Mouse (Mus musculus): Measurements from ENCODE around the gene Bend7.

Gene Bend7

GRCm38 (mm10) chr2:4782809-4783641, 65.4 kb downstream of the Bend7 start:
- DNase-seq: no peak

DNA sequence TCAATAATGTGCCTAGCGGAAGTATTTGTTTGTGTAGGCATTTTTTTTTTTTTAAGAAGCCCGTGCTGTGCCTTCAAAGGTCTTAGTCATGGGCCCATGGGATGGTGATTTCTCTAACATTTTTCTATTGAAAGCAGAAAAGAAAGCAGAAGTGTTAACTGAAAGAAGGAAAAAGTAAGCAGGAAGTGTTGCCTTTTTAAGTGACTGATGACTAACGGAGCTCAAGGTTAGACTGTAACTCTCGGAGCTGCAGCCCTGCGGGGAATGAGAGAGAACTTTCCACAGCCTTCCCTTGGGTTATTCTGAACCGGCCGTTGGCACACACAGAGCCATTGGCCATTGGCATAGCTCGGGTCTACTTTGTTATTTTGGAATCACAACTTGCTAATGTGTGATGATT, 66.4 kb downstream of the Bend7 start:
- DNase-seq: no peak

DNA sequence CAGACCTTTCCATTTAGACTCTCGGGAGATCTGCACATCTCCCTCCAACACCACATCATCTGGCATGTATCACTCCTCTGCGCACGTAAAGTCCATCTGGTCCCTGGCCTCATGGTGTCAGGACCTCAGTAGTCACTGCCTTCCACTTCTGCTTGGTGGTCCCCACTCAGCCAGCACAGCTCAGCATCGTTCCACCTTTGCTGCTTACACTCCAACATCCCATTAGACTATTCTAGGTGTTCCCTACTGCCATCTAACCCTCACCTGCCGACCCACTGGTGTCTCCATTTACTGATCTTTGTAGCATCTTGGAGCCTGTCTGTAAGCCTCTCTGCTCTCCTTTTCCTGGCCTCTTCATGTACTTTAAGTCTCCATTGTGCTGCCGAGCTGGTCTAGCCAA, 67.4 kb downstream of the Bend7 start:
- DNase-seq: no peak

- no peak for DNase-seq
Measured at GRCm38 (mm10) chr2:4787223-4787622, 69.6 kb downstream of the Bend7 start.

- DNase-seq: no peak
Measured at GRCm38 (mm10) chr2:4791646-4792045, 74.0 kb downstream of the Bend7 start.

GRCm38 (mm10) chr2:4792554-4792953, 74.9 kb downstream of the Bend7 start:
- DNase-seq: no peak

DNA sequence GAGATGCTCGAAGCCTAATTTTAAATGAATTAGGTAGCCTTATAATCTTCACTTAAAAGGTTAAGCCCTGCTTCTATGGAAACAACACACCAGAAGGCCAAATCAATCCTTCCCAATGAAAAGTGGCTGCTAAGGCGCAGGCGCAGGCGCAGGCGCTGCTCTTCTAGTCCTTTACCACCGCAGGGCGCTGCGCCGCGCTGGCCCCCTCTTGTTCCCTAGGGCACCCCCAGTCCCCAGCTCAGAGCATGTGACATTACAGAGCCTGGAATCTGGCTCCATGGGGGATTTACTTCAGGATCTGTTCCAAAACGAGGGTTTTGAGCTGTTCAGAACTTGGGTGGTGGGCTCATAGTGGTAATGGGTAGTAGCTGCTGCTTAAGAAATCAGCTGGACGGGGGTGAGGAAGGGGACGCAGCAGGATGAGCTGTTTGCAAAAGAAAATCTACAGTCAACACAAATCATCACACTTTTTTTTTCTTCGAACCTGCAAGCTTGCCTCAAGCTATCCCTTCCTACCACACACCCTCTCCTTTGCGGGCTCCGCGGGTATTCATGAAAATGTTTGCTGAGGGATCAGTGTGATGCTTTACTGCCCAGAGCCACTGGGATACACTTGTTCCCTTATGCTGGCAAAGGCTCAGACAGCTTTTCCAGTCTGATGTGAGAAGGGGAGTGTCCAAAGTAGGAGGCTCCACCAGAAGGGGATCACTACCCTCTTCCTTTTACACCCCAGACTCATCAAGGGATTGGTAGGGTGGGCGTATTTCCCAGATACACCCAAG, 85.0 kb downstream of the Bend7 start:
- no peak for DNase-seq

DNA sequence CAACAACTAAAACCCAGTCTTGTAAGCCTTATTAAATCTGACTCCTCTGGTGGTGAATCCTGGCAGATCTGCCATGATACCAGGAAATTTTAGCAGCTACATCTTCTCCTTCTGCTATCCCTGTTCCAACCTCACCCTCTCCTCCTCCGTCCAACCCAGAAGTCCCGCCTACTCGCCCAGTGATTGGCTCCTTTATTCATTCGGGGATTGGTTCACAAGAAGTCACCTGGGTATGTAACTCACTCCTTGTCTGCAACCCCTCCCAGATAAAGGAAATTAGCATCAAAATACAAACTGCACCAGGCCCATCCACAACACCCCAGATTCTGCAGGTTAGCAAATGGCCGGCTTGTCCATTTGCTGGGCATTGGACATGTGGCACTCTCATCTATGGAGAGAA, 98.7 kb downstream of the Bend7 start:
- DNase-seq: no peak

DNA sequence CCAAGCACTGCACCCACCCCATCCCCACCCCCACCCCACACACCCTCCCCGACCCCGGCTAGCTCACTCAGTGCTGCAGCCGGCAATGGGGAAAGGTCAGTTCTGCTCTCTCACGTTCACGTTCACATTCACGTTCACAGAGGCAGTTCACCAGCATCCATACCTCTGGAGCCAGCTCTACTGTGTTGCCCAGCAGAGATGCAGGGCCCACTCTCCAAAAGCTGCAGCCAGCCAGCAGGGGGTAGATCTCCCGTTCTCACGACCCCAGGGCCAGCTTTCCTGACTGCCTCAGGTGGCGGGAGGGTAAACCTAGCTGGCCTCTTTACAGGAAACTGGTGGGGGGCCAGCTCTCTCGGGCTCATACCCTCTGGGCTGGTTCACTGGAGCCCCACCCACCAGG, 100.0 kb downstream of the Bend7 start:
- DNase-seq: no peak

DNA sequence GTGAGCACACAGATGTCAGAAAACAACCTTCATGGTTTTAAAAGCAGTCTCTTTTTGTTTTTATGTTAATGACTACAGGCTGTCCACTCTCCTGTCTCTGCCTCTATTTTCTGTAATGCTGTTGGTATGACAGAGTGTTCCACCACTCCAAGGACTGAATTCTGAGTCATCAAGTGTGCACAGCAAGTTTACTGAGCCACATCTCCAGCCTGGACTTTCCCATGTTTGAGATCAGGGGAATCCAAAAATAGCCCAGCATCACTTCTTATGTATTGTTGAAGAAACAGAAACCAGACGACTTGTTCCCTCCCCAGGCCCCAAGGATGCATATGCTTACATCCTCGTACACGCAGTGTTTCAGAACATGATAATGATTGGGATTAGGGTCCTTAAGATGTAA, 102.6 kb downstream of the Bend7 start:
- DNase-seq: no peak

DNA sequence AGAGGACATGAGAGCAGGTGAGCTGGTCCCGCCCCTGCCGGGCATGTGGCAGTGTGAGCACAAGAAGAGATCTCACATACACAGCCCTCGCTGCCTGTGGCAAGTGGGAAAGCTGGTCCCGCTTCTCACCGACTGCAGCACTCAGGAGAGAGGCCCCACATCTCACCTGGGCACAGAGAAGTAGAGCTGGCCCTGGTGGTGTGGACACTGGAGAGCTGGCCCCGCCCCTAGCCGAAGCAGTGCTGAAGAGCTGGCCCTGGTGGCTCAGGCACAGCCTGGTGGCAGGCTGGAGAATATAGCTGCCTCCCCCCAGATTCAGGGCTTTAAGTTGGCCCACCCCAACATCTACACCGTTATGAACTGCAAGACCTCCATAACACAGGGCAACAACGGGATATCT, 106.4 kb downstream of the Bend7 start:
- no peak for DNase-seq

- DNase-seq: no peak
Measured at GRCm38 (mm10) chr2:4828032-4828431, 110.4 kb downstream of the Bend7 start.

- DNase-seq: no peak
Measured at GRCm38 (mm10) chr2:4828446-4828997, 110.9 kb downstream of the Bend7 start.

DNA sequence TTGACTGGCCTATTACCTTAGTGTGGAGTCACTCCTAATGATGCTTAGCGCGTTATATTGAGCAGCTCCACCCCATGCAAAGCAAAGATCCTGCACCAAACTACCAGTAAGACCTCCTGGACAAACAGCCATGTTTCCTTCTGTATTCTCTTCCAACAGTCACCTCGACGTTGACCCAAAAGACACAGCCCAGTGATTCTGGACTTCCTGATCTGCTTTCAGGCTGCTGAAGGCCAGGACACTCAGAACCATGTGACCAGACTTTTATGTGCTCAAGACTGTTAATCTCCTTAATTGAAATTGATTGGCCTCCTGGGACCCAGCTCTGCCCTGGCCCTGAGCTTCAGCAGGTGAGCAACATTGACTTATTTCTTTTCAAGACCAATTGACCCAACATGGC, 111.4 kb downstream of the Bend7 start:
- no peak for DNase-seq

- DNase-seq: no peak
Measured at GRCm38 (mm10) chr2:4829489-4830065, 111.9 kb downstream of the Bend7 start.

- DNase-seq: no peak
Measured at GRCm38 (mm10) chr2:4831493-4831892, 113.9 kb downstream of the Bend7 start.

DNA sequence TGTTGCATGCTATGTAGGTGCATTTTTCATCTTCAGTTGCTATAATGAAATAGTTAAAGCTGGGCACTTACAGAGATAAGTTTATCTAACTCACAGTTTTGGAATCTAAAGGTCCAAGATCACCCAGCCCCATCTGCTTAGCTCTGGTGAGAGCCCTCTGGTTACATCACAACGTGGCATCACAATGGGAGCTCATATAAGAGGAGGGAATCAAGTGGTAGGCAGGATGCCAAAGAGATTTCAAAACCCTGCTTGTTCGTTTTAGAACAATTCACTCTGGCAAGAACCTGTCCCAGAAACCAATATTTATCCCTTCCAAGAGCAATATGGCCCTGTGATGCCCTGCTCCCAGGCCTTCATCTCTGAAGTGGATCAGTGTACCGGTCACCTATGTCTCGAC, 114.5 kb downstream of the Bend7 start:
- DNase-seq: no peak

DNA sequence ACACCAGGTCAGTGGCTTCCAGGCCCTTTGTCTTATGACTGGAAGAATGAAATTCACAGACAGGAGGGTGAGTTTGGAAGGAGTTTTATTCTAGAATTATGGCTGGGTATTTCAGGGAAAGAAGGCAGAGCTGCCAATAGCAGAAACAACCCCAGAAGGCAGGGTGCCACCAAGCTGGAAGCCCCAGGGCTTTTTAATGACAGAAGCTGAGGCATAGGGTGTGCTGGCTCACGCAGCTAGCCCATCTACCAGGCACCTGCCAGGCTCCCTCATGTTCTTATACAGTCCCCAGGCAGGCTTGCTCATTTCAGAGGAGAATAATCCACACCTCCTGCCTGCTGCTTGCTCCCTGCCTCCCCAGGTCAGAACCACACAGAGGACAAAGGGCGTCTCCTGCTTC, 131.8 kb downstream of the Bend7 start:
- DNase-seq: no peak
